Mouse (Mus musculus) stomach, embryonic 15.5 days (tissue): ENCODE measurements around the gene Guca2a. TPM values are rescaled to one million over a fixed set of nuclear protein-coding genes. Genes with fewer than 3 reads are reported as not detected.

Source experiments
- ATAC-seq: fragments of 200-750 bp; cut with Nextera tagmentation; 2 replicates; pipeline ENCODE4 v1.8.0; 2017; ENCODE audit warnings: low read depth, moderate number of reproducible peaks, moderate TSS enrichment; ENCODE audit not compliant: insufficient read depth, low FRiP score
- H3K27ac ChIP-seq: fragments of 300-500 bp; sonication (generic); 2 replicates; pipeline ENCODE4 v1.5.1; 2015; ENCODE audit warnings: mild to moderate bottlenecking, inconsistent platforms
- H3K27me3 ChIP-seq: fragments of 300-500 bp; sonication (generic); replicated peaks from 2 replicates; pipeline ENCODE4 v1.6.1; 2015; ENCODE audit warnings: inconsistent platforms
- H3K36me3 ChIP-seq: fragments of 300-500 bp; sonication (generic); 2 replicates; pipeline ENCODE4 v1.6.1; 2015; ENCODE audit warnings: inconsistent platforms
- H3K4me1 ChIP-seq: fragments of 300-500 bp; sonication (generic); 2 replicates; pipeline ENCODE4 v1.6.1; 2015; ENCODE audit warnings: inconsistent platforms
- H3K4me2 ChIP-seq: fragments of 300-500 bp; sonication (generic); 2 replicates; pipeline ENCODE4 v1.6.1; 2015; ENCODE audit warnings: mild to moderate bottlenecking, inconsistent platforms
- H3K4me3 ChIP-seq: fragments of 300-500 bp; sonication (generic); replicated peaks from 2 replicates; pipeline ENCODE4 v1.5.1; 2015; ENCODE audit warnings: inconsistent platforms
- H3K9ac ChIP-seq: fragments of 300-500 bp; sonication (generic); 2 replicates; pipeline ENCODE4 v1.6.1; 2015; ENCODE audit warnings: inconsistent platforms
- H3K9me3 ChIP-seq: fragments of 300-500 bp; sonication (generic); 2 replicates; pipeline ENCODE4 v1.6.1; 2016; ENCODE audit warnings: inconsistent platforms
- WGBS: fragments of 180-500 bp; shearing (Covaris S2); methylation state at CpG from one replicate; pipeline ENCODE4 v1.1.7; 2015; 5-methylcytosine and 5-hydroxymethylcytosine counted together
- polyA plus RNA-seq: library from polyadenylated mRNA; unstranded; fragments of >200 nt; fragmentation: Nextera tagmentation; extraction: Ambion mirVana; gene quantifications from 2 replicates; pipeline ENCODE4 v1.2.1, GENCODE M21; 2015

Gene Guca2a
- polyA plus RNA-seq, 1 experiment from 2014 or later, result 22.5 TPM

DNA sequence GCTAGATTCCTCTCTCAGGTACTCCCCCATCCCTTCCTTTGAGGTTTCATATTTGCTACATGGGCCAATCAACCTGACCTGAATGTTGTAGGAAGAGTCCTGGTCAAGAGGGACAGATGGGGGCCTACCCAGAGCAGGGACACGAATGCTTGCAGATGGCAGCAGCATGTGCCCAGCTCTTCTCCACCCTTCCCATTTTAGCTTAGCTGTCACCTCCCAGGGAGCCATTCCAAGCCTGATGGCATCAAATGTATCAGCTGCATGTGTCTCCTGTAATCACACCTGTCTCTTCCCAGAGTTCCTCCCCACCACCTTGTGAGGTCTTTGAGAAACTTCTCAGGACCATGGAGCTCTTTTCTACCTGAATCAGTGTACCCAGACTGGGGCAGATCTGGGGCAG lies 19.5 kb downstream of the Guca2a start:
- no peaks in the 10 kb centered on the region for H3K4me1 ChIP-seq
- H3K4me3 ChIP-seq, result no peak overlapping the region
- H3K9me3 ChIP-seq, result peaks cover 4% of the 10 kb centered on the region; the same call in 1 of the 2 replicates
- H3K27me3 ChIP-seq, result no peaks in the 10 kb centered on the region
- ATAC-seq, result no peak
- no peaks in the 10 kb centered on the region for H3K36me3 ChIP-seq
- H3K4me2 ChIP-seq, result no peak overlapping the region
- 74% methylated on average over 1 of the region's 1 CpGs for WGBS
- H3K27ac ChIP-seq, result no peak overlapping the region
- no peak overlapping the region for H3K9ac ChIP-seq

DNA sequence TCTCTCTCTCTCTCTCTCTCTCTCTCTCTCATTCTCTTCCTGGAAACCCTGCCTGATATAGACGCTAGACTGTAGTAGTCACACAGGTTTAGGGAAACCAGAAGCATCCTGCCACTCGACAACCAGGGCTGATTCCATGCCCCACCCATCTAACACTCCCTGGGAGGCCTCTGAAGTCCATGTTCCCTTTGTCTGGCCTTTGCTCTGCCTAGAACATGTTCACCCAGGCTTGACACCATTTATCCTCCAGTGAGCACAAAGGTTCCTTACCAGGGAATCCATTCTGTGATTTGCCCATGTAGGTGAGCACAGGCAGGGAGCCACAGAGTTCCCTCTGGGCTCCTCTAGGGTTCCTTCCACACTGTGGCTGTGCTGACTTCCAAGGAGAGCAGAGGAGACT lies 20.7 kb downstream of the Guca2a start:
- no peaks in the 10 kb centered on the region for H3K27me3 ChIP-seq
- no peak overlapping the region for H3K9ac ChIP-seq
- H3K4me3 ChIP-seq, result no peak overlapping the region
- no peaks in the 10 kb centered on the region for H3K36me3 ChIP-seq
- H3K4me1 ChIP-seq, result no peaks in the 10 kb centered on the region
- WGBS, result 41% methylated on average over 2 of the region's 2 CpGs
- H3K9me3 ChIP-seq, result no peaks in the 10 kb centered on the region
- no peak overlapping the region for H3K4me2 ChIP-seq
- no peak for ATAC-seq
- H3K27ac ChIP-seq, result no peak overlapping the region

DNA sequence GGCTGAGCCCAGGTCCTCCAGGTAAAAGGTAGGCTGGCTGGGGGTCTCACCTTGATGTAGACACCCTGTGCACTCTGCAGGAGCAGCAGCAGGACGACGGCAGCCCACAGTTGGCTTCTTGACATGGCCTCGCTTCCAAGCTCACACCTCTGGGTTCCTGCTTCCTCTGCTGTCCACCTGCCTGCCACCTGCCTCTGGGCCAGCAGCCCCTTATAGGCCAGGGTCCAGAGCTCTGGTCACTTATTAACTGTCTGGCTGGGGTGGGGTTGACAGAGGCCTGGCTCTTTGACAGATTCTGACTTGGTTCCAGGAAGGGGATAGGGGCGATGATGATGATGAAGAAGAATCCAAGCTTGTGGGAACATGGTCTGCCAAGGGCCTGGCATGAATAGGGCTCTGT lies 21.2 kb downstream of the Guca2a start, which contains the start of gene Guca2b:
TSS of gene Guca2b (minus strand) at position 224 of the 400 bp plus-strand sequence.
- no peak within 1 kb of the TSS for H3K27ac ChIP-seq
- H3K9me3 ChIP-seq, result no peaks in the 10 kb centered on the region
- no peak within 1 kb of the TSS for H3K4me2 ChIP-seq
- H3K4me3 ChIP-seq, result no peak within 1 kb of the TSS
- H3K9ac ChIP-seq, result no peak within 1 kb of the TSS
- WGBS, result 65% methylated on average over 4 of the region's 4 CpGs
- no peaks in the 10 kb centered on the region for H3K27me3 ChIP-seq
- ATAC-seq, result no peak
- no peaks in the 10 kb centered on the region for H3K36me3 ChIP-seq
- no peaks in the 10 kb centered on the region for H3K4me1 ChIP-seq

DNA sequence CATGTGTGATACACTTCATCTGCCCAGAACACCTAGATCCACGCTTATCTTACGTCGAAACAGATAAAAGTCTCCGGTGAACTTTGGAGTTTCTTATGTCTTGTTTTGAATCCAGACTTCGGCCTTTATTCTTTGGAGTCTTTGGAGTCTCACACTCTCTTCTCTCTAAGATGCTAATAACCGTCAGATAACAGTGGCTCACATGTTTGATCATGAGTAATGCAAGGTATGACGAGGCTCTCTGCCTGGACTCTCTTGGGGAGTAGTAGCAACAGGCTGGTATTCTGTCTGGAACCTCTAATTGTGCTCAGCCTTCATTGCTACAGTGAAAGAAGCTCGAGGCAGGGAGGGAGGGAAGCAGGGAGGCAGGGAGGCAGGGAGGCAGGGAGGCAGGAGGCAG lies 22.5 kb downstream of the Guca2a start:
- no peak for ATAC-seq
- H3K4me2 ChIP-seq, result no peak overlapping the region
- H3K27ac ChIP-seq, result no peak overlapping the region
- no peaks in the 10 kb centered on the region for H3K36me3 ChIP-seq
- WGBS, result 74% methylated on average over 8 of the region's 8 CpGs
- no peak overlapping the region for H3K4me3 ChIP-seq
- H3K27me3 ChIP-seq, result no peaks in the 10 kb centered on the region
- no peaks in the 10 kb centered on the region for H3K9me3 ChIP-seq
- no peaks in the 10 kb centered on the region for H3K4me1 ChIP-seq
- H3K9ac ChIP-seq, result no peak overlapping the region

DNA sequence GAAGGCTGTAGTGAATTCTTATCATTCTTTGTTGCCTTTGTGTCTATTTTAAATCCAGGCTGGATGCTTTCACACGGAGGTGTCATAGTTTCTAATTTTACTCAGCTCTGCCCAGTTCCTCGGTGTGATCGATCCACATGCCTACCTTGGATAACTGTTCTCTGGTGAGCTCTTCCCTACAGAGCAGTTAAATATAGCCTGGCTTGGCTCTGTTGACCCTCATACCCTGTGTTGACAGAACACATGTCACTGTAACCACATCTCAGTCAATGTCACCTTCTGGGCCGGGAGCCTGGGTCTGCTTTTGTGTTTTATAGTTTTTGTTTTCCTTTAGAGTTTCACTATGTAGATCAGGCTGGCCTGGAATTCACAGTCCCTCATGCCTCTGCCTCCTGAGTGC lies 24.6 kb downstream of the Guca2a start:
- no peak overlapping the region for H3K9ac ChIP-seq
- H3K4me2 ChIP-seq, result no peak overlapping the region
- no peak overlapping the region for H3K27ac ChIP-seq
- H3K9me3 ChIP-seq, result no peaks in the 10 kb centered on the region
- no peak overlapping the region for H3K4me3 ChIP-seq
- 59% methylated on average over 4 of the region's 4 CpGs for WGBS
- no peak for ATAC-seq
- H3K4me1 ChIP-seq, result no peaks in the 10 kb centered on the region
- no peaks in the 10 kb centered on the region for H3K36me3 ChIP-seq
- H3K27me3 ChIP-seq, result no peaks in the 10 kb centered on the region

DNA sequence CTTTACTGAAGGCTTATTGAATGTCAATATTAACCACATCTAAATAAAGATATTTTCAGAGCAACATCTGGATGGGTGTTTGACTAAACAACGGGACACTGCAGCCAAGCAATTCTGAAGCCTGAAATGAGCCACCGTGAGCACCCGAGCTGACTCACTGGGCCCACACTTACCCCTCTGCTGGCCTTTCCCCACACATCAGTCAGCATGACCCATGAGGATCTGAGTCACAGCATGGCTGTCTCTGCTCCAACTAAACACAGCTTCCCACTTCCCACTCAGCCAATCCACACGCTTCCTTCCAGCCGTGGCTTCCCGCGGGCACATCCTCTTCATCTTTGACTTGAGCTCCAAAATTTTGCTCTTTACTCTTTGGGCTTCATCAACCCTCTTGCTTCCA lies 25.5 kb downstream of the Guca2a start:
- no peak for ATAC-seq
- Histone ChIP-seq H3K4me2 (no peak overlapping the region), H3K9ac (no peak overlapping the region), H3K27ac (no peak overlapping the region), H3K4me3 (no peak overlapping the region), H3K36me3 (no peaks in the 10 kb centered on the region), H3K9me3 (no peaks in the 10 kb centered on the region), H3K27me3 (no peaks in the 10 kb centered on the region), H3K4me1 (no peaks in the 10 kb centered on the region)
- WGBS, result 77% methylated on average over 7 of the region's 7 CpGs

DNA sequence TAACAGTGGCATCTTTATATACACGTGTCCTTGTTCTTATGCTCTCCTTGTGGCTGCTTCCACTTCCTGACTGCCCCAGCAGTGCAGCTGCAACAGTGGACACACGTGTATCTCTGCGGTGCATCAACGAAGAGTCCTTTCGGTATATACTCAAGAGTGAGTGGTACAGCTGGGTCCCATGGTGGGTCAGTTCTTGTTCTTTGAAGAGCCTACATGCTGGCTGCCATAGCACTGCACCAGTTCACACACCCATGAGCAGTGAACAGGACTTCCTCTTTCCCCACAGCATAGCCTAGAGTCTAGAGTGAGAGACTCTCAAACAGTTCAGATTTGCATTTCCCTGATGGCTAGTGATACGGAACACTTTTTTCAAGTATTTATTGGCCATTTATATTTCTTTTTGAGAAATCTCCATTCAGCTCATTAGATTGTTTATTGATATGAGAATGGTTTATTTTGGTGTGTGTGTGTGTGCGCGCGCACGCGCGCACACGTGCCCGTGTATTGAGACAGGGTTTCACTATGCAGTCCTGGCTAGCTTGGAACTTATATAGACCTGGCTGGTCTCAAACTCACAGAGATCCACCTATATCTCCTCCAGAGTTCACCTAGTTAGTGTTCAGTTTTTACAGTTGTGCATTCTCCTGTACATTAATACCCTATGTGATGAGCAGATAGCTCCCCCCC lies 26.0 kb downstream of the Guca2a start:
- Histone ChIP-seq H3K27me3 (no peaks in the 10 kb centered on the region), H3K4me2 (no peak overlapping the region), H3K4me3 (no peak overlapping the region), H3K9me3 (no peaks in the 10 kb centered on the region), H3K36me3 (no peaks in the 10 kb centered on the region), H3K27ac (no peak overlapping the region), H3K9ac (no peak overlapping the region), H3K4me1 (no peaks in the 10 kb centered on the region)
- ATAC-seq, result no peak
- 89% methylated on average over 14 of the region's 14 CpGs for WGBS

DNA sequence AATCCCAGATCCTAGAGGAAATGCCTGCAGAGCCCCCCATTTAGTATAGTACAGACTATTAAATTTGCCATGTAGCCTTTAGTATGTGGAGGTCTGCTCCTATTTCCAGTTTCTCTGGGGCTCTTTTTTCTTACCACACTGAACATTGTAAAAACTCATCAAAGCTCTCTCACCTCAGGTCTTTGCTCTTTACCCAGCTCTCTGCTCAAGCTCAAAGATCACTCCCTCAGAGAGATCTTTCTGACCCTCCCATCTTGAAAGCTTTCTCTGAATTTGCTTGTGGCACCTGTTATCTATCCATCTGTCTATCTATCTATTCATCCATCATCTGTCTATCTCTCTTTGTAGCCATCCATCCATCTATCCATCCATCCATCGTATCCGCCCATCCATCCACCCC lies 27.7 kb downstream of the Guca2a start:
- no peak overlapping the region for H3K27ac ChIP-seq
- no peaks in the 10 kb centered on the region for H3K36me3 ChIP-seq
- no peaks in the 10 kb centered on the region for H3K27me3 ChIP-seq
- WGBS, result 75% methylated on average over 2 of the region's 2 CpGs
- no peak overlapping the region for H3K4me2 ChIP-seq
- no peaks in the 10 kb centered on the region for H3K9me3 ChIP-seq
- H3K9ac ChIP-seq, result no peak overlapping the region
- H3K4me1 ChIP-seq, result no peaks in the 10 kb centered on the region
- no peak overlapping the region for H3K4me3 ChIP-seq
- no peak for ATAC-seq

DNA sequence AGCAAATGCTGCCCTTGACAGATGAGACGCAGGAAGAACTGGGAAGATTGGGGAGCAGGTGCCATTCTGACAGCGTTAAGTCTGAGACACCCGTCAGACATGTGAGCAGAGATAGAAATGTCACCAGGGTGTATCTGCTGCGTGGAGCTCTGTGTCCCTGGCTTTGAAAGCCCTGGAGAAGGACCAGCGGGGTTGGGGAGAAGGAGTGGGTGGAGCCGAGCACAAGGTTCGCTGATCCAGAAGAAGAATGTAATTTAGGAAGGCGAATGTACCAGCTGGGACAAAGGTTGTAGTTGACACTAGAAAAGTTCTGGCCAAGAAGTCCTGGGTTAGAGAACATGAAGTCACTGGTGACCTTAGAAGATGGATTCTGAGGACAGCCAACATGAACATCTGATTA lies 28.6 kb downstream of the Guca2a start:
- Histone ChIP-seq H3K4me3 (no peak overlapping the region), H3K27me3 (no peaks in the 10 kb centered on the region), H3K27ac (no peak overlapping the region), H3K9me3 (no peaks in the 10 kb centered on the region), H3K9ac (no peak overlapping the region), H3K36me3 (no peaks in the 10 kb centered on the region), H3K4me1 (no peaks in the 10 kb centered on the region), H3K4me2 (no peak overlapping the region)
- no peak for ATAC-seq
- 46% methylated on average over 8 of the region's 8 CpGs for WGBS

DNA sequence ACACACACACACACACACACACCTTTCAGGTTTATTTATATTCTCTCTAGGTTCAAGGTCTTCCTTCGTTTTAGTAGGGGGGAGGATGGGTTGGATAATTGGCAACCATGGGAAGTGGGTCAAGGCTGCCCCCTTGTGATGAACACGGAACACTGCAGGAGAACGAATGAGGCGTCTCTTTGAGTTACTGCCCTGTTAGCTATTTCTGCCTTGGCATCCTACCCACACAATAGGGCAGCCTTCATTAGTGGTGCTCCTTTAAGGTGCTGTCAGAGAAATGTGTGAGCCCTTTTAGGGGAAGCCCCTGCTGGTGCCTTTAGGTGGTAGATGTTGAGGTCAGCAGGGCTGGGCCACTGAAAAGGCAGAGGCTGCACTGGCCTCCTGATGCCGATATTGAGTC lies 29.9 kb downstream of the Guca2a start:
- Histone ChIP-seq H3K9ac (no peak overlapping the region), H3K4me3 (no peak overlapping the region), H3K4me2 (no peak overlapping the region), H3K36me3 (no peaks in the 10 kb centered on the region), H3K27me3 (no peaks in the 10 kb centered on the region), H3K4me1 (no peaks in the 10 kb centered on the region), H3K27ac (no peak overlapping the region), H3K9me3 (no peaks in the 10 kb centered on the region)
- 32% methylated on average over 5 of the region's 5 CpGs for WGBS
- ATAC-seq, result no peak

DNA sequence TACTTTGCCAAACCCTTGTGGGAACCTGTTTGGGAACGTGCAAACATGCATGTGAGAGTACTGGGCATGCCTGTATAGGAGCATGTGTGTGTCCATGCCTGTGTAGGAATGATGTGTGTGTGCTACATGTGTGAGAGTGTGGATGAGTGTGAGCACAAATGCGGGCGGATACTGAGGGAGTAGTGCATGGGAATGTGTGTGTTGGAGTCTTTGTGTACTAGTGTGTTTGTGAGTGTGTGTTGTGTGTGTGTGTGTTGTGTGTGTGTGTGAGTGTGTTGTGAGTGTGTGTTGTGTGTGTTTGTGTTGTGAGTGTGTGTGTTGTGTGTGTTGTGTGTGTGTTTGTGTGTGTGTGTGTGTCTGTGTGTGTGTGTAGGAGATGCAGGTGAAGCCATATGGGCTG lies 30.7 kb downstream of the Guca2a start:
- Histone ChIP-seq H3K27me3 (no peaks in the 10 kb centered on the region), H3K4me3 (no peak overlapping the region), H3K4me1 (no peaks in the 10 kb centered on the region), H3K9ac (no peak overlapping the region), H3K27ac (no peak overlapping the region), H3K9me3 (no peaks in the 10 kb centered on the region), H3K4me2 (no peak overlapping the region), H3K36me3 (no peaks in the 10 kb centered on the region)
- ATAC-seq, result no peak
- 83% methylated on average over 3 of the region's 3 CpGs for WGBS

DNA sequence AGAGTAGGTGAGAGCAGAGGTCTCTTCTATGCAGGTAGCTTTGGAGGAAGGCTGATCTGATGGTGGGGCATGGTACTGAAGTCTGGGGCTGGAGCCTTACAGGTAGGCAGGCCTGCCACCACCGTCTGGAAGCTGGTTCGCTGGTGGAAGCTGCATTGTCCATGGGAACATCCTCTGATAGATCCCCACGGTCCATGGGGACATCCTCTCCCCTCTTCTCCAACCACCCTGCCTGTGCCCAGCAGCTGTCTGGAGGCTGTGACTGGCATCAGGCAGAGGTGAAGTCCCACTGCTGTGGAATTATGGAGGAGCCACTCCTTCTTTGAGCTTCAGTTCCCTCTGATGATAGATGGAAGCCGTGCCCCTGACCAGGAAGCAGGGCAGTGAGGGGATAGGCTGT lies 31.1 kb downstream of the Guca2a start:
- no peaks in the 10 kb centered on the region for H3K9me3 ChIP-seq
- H3K9ac ChIP-seq, result no peak overlapping the region
- no peaks in the 10 kb centered on the region for H3K27me3 ChIP-seq
- no peak for ATAC-seq
- 65% methylated on average over 4 of the region's 4 CpGs for WGBS
- no peak overlapping the region for H3K4me3 ChIP-seq
- H3K27ac ChIP-seq, result no peak overlapping the region
- no peaks in the 10 kb centered on the region for H3K36me3 ChIP-seq
- H3K4me1 ChIP-seq, result no peaks in the 10 kb centered on the region
- no peak overlapping the region for H3K4me2 ChIP-seq
